Mouse (Mus musculus) neural tube, embryonic 13.5 days (tissue): ENCODE data around the gene Ces1f. TPM values are rescaled to one million over a fixed set of nuclear protein-coding genes. Genes with fewer than 3 reads are reported as not detected.

Experiments used
- ATAC-seq: fragments of 200-750 bp; cut with Nextera tagmentation; 2 replicates; pipeline ENCODE4 v1.8.0; 2017; ENCODE audit warnings: low read depth, mild to moderate bottlenecking, moderate TSS enrichment, moderate library complexity
- H3K27ac ChIP-seq: fragments of 300-500 bp; sonication (generic); replicated peaks from 2 replicates; pipeline ENCODE4 v1.5.1; 2015; ENCODE audit warnings: moderate library complexity, mild to moderate bottlenecking, inconsistent platforms
- H3K27me3 ChIP-seq: fragments of 300-500 bp; sonication (generic); 2 replicates; pipeline ENCODE4 v1.6.1; 2015; ENCODE audit warnings: mild to moderate bottlenecking, inconsistent platforms
- H3K36me3 ChIP-seq: fragments of 300-500 bp; sonication (generic); 2 replicates; pipeline ENCODE4 v1.6.1; 2015; ENCODE audit warnings: mild to moderate bottlenecking, inconsistent platforms
- H3K4me1 ChIP-seq: fragments of 300-500 bp; sonication (generic); replicated peaks from 2 replicates; pipeline ENCODE4 v1.6.1; 2015; ENCODE audit warnings: inconsistent platforms
- H3K4me2 ChIP-seq: fragments of 300-500 bp; sonication (generic); 2 replicates; pipeline ENCODE4 v1.6.1; 2015; ENCODE audit warnings: inconsistent platforms, mild to moderate bottlenecking, moderate library complexity
- H3K4me3 ChIP-seq: fragments of 300-500 bp; sonication (generic); 2 replicates; pipeline ENCODE4 v1.5.1; 2015; ENCODE audit warnings: mild to moderate bottlenecking, inconsistent platforms
- H3K9ac ChIP-seq: fragments of 300-500 bp; sonication (generic); 2 replicates; pipeline ENCODE4 v1.6.1; 2015; ENCODE audit warnings: moderate library complexity, mild to moderate bottlenecking, inconsistent platforms
- H3K9me3 ChIP-seq: fragments of 300-500 bp; sonication (generic); 2 replicates; pipeline ENCODE4 v1.6.1; 2016; ENCODE audit warnings: inconsistent platforms
- WGBS: fragments of 180-500 bp; shearing (Covaris S2); methylation state at CpG from one replicate; pipeline ENCODE4 v1.1.7; 2015; 5-methylcytosine and 5-hydroxymethylcytosine counted together
- polyA plus RNA-seq: library from polyadenylated mRNA; unstranded; fragments of >200 nt; fragmentation: Nextera tagmentation; extraction: Ambion mirVana; gene quantifications from 2 replicates; pipeline ENCODE4 v1.2.1, GENCODE M21; 2015

Ces1f gene
- polyA plus RNA-seq, result not detected in 2 replicates

DNA sequence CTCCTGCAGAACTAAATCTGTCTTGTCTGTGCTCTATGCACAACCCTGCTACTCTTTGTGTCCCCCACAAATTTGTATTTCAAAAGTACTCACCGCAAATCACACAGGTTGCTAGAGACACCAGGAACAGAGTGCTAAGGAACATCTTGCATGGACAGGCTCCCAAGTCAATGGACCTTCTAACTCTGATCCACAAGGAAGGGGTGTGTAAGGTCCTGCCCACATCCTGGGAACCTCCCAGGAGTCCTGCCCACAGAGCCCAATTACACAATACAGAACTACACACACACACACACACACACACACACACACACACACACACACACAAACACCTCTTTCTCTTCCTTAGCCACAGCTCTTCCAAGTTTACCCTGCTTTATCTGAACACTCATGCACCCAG is at the start of gene Ces1f:
Gene Ces1f (minus strand): TSS at position 192 of the 400 bp plus-strand sequence.
- H3K27me3 ChIP-seq, result no peaks in the 10 kb centered on the region
- no peaks in the 10 kb centered on the region for H3K4me1 ChIP-seq
- H3K4me2 ChIP-seq, result no peak within 1 kb of the TSS
- H3K9me3 ChIP-seq, result no peaks in the 10 kb centered on the region
- no peak for ATAC-seq
- H3K9ac ChIP-seq, result no peak within 1 kb of the TSS
- H3K27ac ChIP-seq, result no peak within 1 kb of the TSS
- H3K4me3 ChIP-seq, result no peak within 1 kb of the TSS
- 93% methylated on average over 1 of the region's 1 CpGs for WGBS
- H3K36me3 ChIP-seq, result no peaks in the 10 kb centered on the region

DNA sequence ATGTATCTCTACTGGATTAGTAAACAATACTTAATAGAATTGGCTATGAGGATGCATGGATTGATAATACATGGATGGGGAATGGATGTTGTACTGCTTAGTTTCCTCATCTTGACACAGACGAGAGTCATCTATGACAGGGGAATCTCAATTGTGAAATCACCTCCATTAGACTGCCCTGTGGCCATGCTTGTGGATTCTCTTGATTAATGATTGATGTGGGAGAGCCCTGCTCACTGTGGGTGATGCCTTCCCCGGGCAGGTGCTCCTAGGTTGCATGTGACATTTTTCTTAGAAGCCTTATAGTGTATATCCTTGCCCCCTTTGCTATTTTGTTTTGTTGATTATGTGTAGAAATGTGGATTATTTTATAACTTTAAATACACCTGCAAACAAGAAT is 45.6 kb upstream of the Ces1f start:
- H3K9me3 ChIP-seq, result no peaks in the 10 kb centered on the region
- no peaks in the 10 kb centered on the region for H3K27me3 ChIP-seq
- no peak overlapping the region for H3K4me3 ChIP-seq
- no peak overlapping the region for H3K27ac ChIP-seq
- no peak for ATAC-seq
- WGBS, result 70% methylated on average over 2 of the region's 2 CpGs
- H3K4me2 ChIP-seq, result no peak overlapping the region
- no peaks in the 10 kb centered on the region for H3K36me3 ChIP-seq
- H3K9ac ChIP-seq, result no peak overlapping the region
- no peaks in the 10 kb centered on the region for H3K4me1 ChIP-seq

- Histone ChIP-seq H3K4me3 (no peak overlapping the region), H3K4me1 (no peaks in the 10 kb centered on the region), H3K27me3 (no peaks in the 10 kb centered on the region), H3K27ac (no peak overlapping the region), H3K9me3 (no peaks in the 10 kb centered on the region), H3K9ac (no peak overlapping the region), H3K36me3 (no peaks in the 10 kb centered on the region), H3K4me2 (no peak overlapping the region)
- WGBS, result 90% methylated on average over 2 of the region's 2 CpGs
- ATAC-seq, result no peak
Observed at GRCm38 (mm10) chr8:93317031-93317430, 37.5 kb upstream of the Ces1f start.

GRCm38 (mm10) chr8:93315557-93315956 is 36.0 kb upstream of the Ces1f start:
- Histone ChIP-seq H3K9me3 (no peaks in the 10 kb centered on the region), H3K36me3 (no peaks in the 10 kb centered on the region), H3K27ac (no peak overlapping the region), H3K4me2 (no peak overlapping the region), H3K4me1 (no peaks in the 10 kb centered on the region), H3K4me3 (no peak overlapping the region), H3K9ac (no peak overlapping the region), H3K27me3 (no peaks in the 10 kb centered on the region)
- ATAC-seq, result no peak
- WGBS, result 91% methylated on average over 2 of the region's 2 CpGs

DNA sequence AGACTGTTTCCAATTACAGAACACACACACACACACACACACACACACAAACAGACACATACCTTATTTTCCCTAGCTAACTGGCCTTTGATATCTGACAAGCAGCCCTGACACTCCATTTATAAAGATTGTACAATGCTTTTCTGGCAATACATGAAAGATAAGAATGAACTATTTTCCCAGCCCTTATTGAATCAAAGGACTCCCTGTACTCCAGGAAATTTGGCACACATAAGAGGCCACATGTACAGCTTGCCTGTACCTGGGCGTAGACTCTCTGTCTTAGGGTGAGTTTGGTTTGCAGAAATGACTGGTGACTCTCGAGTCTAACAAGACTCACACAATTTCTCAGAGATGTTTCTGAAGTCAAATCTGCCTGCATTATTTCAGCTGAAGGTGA is 4.3 kb upstream of the Ces1f start:
- H3K27ac ChIP-seq, result no peak overlapping the region
- H3K4me3 ChIP-seq, result no peak overlapping the region
- no peaks in the 10 kb centered on the region for H3K9me3 ChIP-seq
- no peaks in the 10 kb centered on the region for H3K4me1 ChIP-seq
- H3K9ac ChIP-seq, result no peak overlapping the region
- H3K36me3 ChIP-seq, result no peaks in the 10 kb centered on the region
- ATAC-seq, result no peak
- 90% methylated on average over 2 of the region's 2 CpGs for WGBS
- H3K27me3 ChIP-seq, result no peaks in the 10 kb centered on the region
- H3K4me2 ChIP-seq, result no peak overlapping the region

GRCm38 (mm10) chr8:93282349-93282748 is 2.8 kb upstream of the Ces1f start:
- WGBS, result 95% methylated on average over 3 of the region's 3 CpGs
- Histone ChIP-seq H3K36me3 (no peaks in the 10 kb centered on the region), H3K4me3 (no peak overlapping the region), H3K27me3 (no peaks in the 10 kb centered on the region), H3K9ac (no peak overlapping the region), H3K4me1 (no peaks in the 10 kb centered on the region), H3K9me3 (no peaks in the 10 kb centered on the region), H3K27ac (no peak overlapping the region), H3K4me2 (no peak overlapping the region)
- ATAC-seq, result no peak

GRCm38 (mm10) chr8:93278176-93278805 is 1.3 kb downstream of the Ces1f start:
- H3K27me3 ChIP-seq, result no peaks in the 10 kb centered on the region
- no peak overlapping the region for H3K4me2 ChIP-seq
- no peak overlapping the region for H3K4me3 ChIP-seq
- no peaks in the 10 kb centered on the region for H3K4me1 ChIP-seq
- H3K9ac ChIP-seq, result no peak overlapping the region
- H3K36me3 ChIP-seq, result no peaks in the 10 kb centered on the region
- 76% methylated on average over 4 of the region's 4 CpGs for WGBS
- no peaks in the 10 kb centered on the region for H3K9me3 ChIP-seq
- no peak overlapping the region for H3K27ac ChIP-seq
- no peak for ATAC-seq

DNA sequence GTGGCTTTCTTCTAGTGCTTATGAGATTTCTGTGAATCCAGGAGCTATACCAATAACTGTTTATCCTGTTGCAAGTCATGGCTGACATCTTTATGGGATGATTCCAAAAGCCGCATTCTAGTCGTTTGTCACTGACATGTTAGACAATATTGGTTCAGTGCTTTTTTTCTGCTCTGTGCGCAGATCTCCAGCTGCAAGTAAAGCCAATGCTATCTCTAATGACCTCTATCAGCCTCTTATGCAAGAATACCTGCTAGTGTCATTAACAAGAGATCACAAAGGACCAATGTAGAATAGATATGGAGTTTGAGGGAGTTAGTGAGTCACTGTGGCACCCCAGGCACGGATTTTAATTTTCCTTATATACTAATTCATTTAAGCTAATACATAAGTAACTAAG is 4.9 kb downstream of the Ces1f start:
- WGBS, result 79% methylated on average over 4 of the region's 4 CpGs
- ATAC-seq, result no peak
- H3K4me1 ChIP-seq, result no peaks in the 10 kb centered on the region
- H3K27me3 ChIP-seq, result no peaks in the 10 kb centered on the region
- no peaks in the 10 kb centered on the region for H3K9me3 ChIP-seq
- H3K9ac ChIP-seq, result no peak overlapping the region
- no peak overlapping the region for H3K27ac ChIP-seq
- H3K4me3 ChIP-seq, result no peak overlapping the region
- no peak overlapping the region for H3K4me2 ChIP-seq
- no peaks in the 10 kb centered on the region for H3K36me3 ChIP-seq

- H3K36me3 ChIP-seq, result no peaks in the 10 kb centered on the region
- H3K4me3 ChIP-seq, result no peak overlapping the region
- H3K9me3 ChIP-seq, result no peaks in the 10 kb centered on the region
- 92% methylated on average over 3 of the region's 3 CpGs for WGBS
- no peak for ATAC-seq
- H3K9ac ChIP-seq, result no peak overlapping the region
- no peak overlapping the region for H3K4me2 ChIP-seq
- H3K27ac ChIP-seq, result no peak overlapping the region
- H3K27me3 ChIP-seq, result no peaks in the 10 kb centered on the region
- no peaks in the 10 kb centered on the region for H3K4me1 ChIP-seq
Observed at GRCm38 (mm10) chr8:93273321-93273720, 6.2 kb downstream of the Ces1f start.

- Histone ChIP-seq H3K9ac (no peak overlapping the region), H3K27me3 (no peaks in the 10 kb centered on the region), H3K27ac (no peak overlapping the region), H3K4me3 (no peak overlapping the region), H3K4me1 (no peaks in the 10 kb centered on the region), H3K4me2 (no peak overlapping the region), H3K36me3 (no peaks in the 10 kb centered on the region), H3K9me3 (no peaks in the 10 kb centered on the region)
- no peak for ATAC-seq
- 85% methylated on average over 4 of the region's 4 CpGs for WGBS
Observed at GRCm38 (mm10) chr8:93272686-93273085, 6.9 kb downstream of the Ces1f start.

DNA sequence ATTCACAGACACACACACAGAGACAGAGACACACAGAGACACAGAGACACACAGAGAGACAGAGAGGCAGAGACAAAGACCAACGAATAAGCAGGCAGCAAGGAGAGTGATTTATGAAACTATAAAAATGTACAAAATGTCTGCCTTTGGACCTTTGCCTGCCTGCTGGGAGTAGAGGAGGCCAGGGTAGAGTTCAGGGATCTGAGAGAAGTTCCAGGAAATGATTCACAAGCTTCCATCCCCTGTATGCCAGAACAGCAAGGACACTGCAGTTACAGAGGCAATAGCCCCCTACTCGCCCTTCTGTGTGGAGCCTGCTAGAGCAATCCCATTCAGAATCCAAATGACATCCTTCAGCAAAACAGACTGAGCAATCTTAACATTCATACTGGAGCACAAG is 18.1 kb downstream of the Ces1f start:
- no peaks in the 10 kb centered on the region for H3K4me1 ChIP-seq
- H3K4me3 ChIP-seq, result no peak overlapping the region
- no peaks in the 10 kb centered on the region for H3K36me3 ChIP-seq
- H3K9me3 ChIP-seq, result no peaks in the 10 kb centered on the region
- 52% methylated on average over 2 of the region's 2 CpGs for WGBS
- H3K4me2 ChIP-seq, result no peak overlapping the region
- no peak overlapping the region for H3K27ac ChIP-seq
- no peak for ATAC-seq
- no peaks in the 10 kb centered on the region for H3K27me3 ChIP-seq
- H3K9ac ChIP-seq, result no peak overlapping the region

- Histone ChIP-seq H3K4me2 (no peak overlapping the region), H3K9me3 (no peaks in the 10 kb centered on the region)
- 98% methylated on average over 1 of the region's 1 CpGs for WGBS
Observed at GRCm38 (mm10) chr8:93252400-93252925, 27.1 kb downstream of the Ces1f start.

GRCm38 (mm10) chr8:93246057-93246456 is 33.5 kb downstream of the Ces1f start:
- WGBS, result 93% methylated on average over 2 of the region's 2 CpGs
- no peaks in the 10 kb centered on the region for H3K4me1 ChIP-seq
- H3K4me3 ChIP-seq, result no peak overlapping the region
- no peaks in the 10 kb centered on the region for H3K27me3 ChIP-seq
- H3K4me2 ChIP-seq, result no peak overlapping the region
- no peak overlapping the region for H3K27ac ChIP-seq
- H3K9ac ChIP-seq, result no peak overlapping the region
- H3K9me3 ChIP-seq, result no peaks in the 10 kb centered on the region
- H3K36me3 ChIP-seq, result no peaks in the 10 kb centered on the region
- no peak for ATAC-seq

More at GRCm38 (mm10) chr8:93252400-93252925, 27.1 kb downstream of the Ces1f start:
- Histone ChIP-seq H3K27ac (no peak overlapping the region), H3K27me3 (no peaks in the 10 kb centered on the region), H3K36me3 (no peaks in the 10 kb centered on the region), H3K4me1 (no peaks in the 10 kb centered on the region), H3K9ac (no peak overlapping the region), H3K4me3 (no peak overlapping the region)
- no peak for ATAC-seq
